In genomic region chr10:88604943-88605342, GRCm38 (mm10) we compare ENCODE assay signal across 9 mouse cellular contexts. TPM values are rescaled to one million over a fixed set of nuclear protein-coding genes. Genes with fewer than 3 reads are reported as not detected.
A peak's percentile ranks its signal among the peaks of the same experiment; 100 is the strongest.
DNase-seq lines count a peak whose midpoint lies in the region; ATAC-seq lines count a peak whose summit lies in the region.
"Had no signal": no experiment of that assay in that cellular context is flagged by ENCODE, and none has a peak within 500 bp of the region (broad histone marks: within the 10 kb centered on the region; RNA-seq: fewer than 3 reads in every experiment).

TSS of gene Mybpc1 (minus strand) at chr10:88605152.

- DNase-seq in kidney, postnatal 14 days: peak; percentile 7
- no peak for DNase-seq in kidney, adult 11 months
- DNase-seq in thymus, postnatal 25 days: no peak
- DNase-seq in cerebellum, adult 11 months: no peak
- DNase-seq: right cerebral cortex, postnatal 14 days had no signal

- WGBS in embryonic facial prominence, embryonic 12.5 days: 45% methylated on average over 16 of the region's 16 CpGs
- 25% methylated on average over 16 of the region's 16 CpGs for WGBS in hindbrain, embryonic 15.5 days
- 20% methylated on average over 16 of the region's 16 CpGs for WGBS in neural tube, embryonic 13.5 days

- H3K4me1 ChIP-seq in embryonic facial prominence, embryonic 12.5 days: no peaks in the 10 kb centered on the region; the same call in 1 of the 2 replicates
- H3K4me1 ChIP-seq in hindbrain, embryonic 15.5 days (replicated peaks): peaks cover 10% of the 10 kb centered on the region
- H3K4me1 ChIP-seq in neural tube, embryonic 13.5 days (replicated peaks): peaks cover 15% of the 10 kb centered on the region

- H3K4me2 ChIP-seq in embryonic facial prominence, embryonic 12.5 days (replicated peaks): 0 out of 2 replicates have a peak within 1 kb of the TSS, but pooled peaks have one; percentile 22
- peak within 1 kb of the TSS; percentile 53 for H3K4me2 ChIP-seq in hindbrain, embryonic 15.5 days
- H3K4me2 ChIP-seq in neural tube, embryonic 13.5 days: peak within 1 kb of the TSS; percentile 36

- no peak within 1 kb of the TSS for H3K9ac ChIP-seq in embryonic facial prominence, embryonic 12.5 days
- no peak within 1 kb of the TSS for H3K9ac ChIP-seq in hindbrain, embryonic 15.5 days
- no peak within 1 kb of the TSS for H3K9ac ChIP-seq in neural tube, embryonic 13.5 days

- no peaks in the 10 kb centered on the region for H3K27me3 ChIP-seq in embryonic facial prominence, embryonic 12.5 days
- no peaks in the 10 kb centered on the region for H3K27me3 ChIP-seq in hindbrain, embryonic 15.5 days
- H3K27me3 ChIP-seq in neural tube, embryonic 13.5 days: no peaks in the 10 kb centered on the region

- no peak within 1 kb of the TSS for H3K27ac ChIP-seq in embryonic facial prominence, embryonic 12.5 days
- H3K27ac ChIP-seq in hindbrain, embryonic 15.5 days (replicated peaks): no peak within 1 kb of the TSS
- no peak within 1 kb of the TSS for H3K27ac ChIP-seq in neural tube, embryonic 13.5 days (replicated peaks)

- H3K36me3 ChIP-seq in embryonic facial prominence, embryonic 12.5 days: no peaks in the 10 kb centered on the region
- no peaks in the 10 kb centered on the region for H3K36me3 ChIP-seq in hindbrain, embryonic 15.5 days
- no peaks in the 10 kb centered on the region for H3K36me3 ChIP-seq in neural tube, embryonic 13.5 days

- no peak within 1 kb of the TSS for H3K4me3 ChIP-seq in embryonic facial prominence, embryonic 12.5 days
- H3K4me3 ChIP-seq in hindbrain, embryonic 15.5 days: peak within 1 kb of the TSS; percentile 19
- H3K4me3 ChIP-seq in neural tube, embryonic 13.5 days: no peak within 1 kb of the TSS

- no peaks in the 10 kb centered on the region for H3K9me3 ChIP-seq in embryonic facial prominence, embryonic 12.5 days
- H3K9me3 ChIP-seq in hindbrain, embryonic 15.5 days: no peaks in the 10 kb centered on the region
- no peaks in the 10 kb centered on the region for H3K9me3 ChIP-seq in neural tube, embryonic 13.5 days

- no peak for ATAC-seq in embryonic facial prominence, embryonic 12.5 days (ENCODE audit: insufficient number of reproducible peaks, insufficient read depth, low FRiP score, low TSS enrichment)
- ATAC-seq in hindbrain, embryonic 15.5 days (ENCODE audit: low FRiP score, low read depth): peak; percentile 61; the same call in 1 of the 2 replicates
- ATAC-seq in neural tube, embryonic 13.5 days (ENCODE audit: low read depth): peak; percentile 56; the same call in 1 of the 2 replicates

RNA-seq across cellular contexts. Expression of gene Mybpc1, which starts in this region (rescaled TPM):
- polyA plus RNA-seq in embryonic facial prominence, embryonic 12.5 days (2016; fragmentation: Nextera tagmentation; extraction: Ambion mirVana): 7.5 and 10.9 TPM in 2 replicates
- 4.2 and 4.9 TPM in 2 replicates for polyA plus RNA-seq in hindbrain, embryonic 15.5 days (2015; fragmentation: Nextera tagmentation; extraction: Ambion mirVana)
- 2.8 and 5.8 TPM in 2 replicates for polyA plus RNA-seq in neural tube, embryonic 13.5 days (2015; fragmentation: Nextera tagmentation; extraction: Ambion mirVana)
- polyA plus RNA-seq: liver, adult 2 months had no signal
